Mouse (Mus musculus) bone marrow, adult 2 months (tissue): ENCODE data around the gene Tpst2. TPM values are rescaled to one million over a fixed set of nuclear protein-coding genes. Genes with fewer than 3 reads are reported as not detected.

ENCODE experiments used
- H3K27ac ChIP-seq: fragments of 200-500 bp; 2 replicates; pipeline ENCODE4 v1.5.1; 2012; ENCODE audit warnings: low read depth, mild to moderate bottlenecking, control low read depth, inconsistent platforms, low read length; ENCODE audit not compliant: control insufficient read depth, poor library complexity, insufficient read depth
- H3K4me1 ChIP-seq: fragments of 200-500 bp; 2 replicates; pipeline ENCODE4 v1.6.1; 2011; ENCODE audit warnings: low read length; ENCODE audit not compliant: control insufficient read depth, insufficient read depth
- H3K4me3 ChIP-seq: fragments of 200-500 bp; replicated peaks from 2 replicates; pipeline ENCODE3; 2011; ENCODE audit warnings: mild to moderate bottlenecking, low read depth, low read length, control low read depth; ENCODE audit not compliant: control insufficient read depth
- CTCF ChIP-seq: fragments of 200-500 bp; IDR thresholded peaks from 2 replicates; pipeline ENCODE4 v1.5.1; 2011; ENCODE audit warnings: low read length, control low read depth; ENCODE audit not compliant: control insufficient read depth, insufficient read depth
- POLR2A ChIP-seq: fragments of 200-500 bp; IDR thresholded peaks from 2 replicates; pipeline ENCODE4 v1.6.1; 2011; ENCODE audit warnings: low read depth, mild to moderate bottlenecking, control low read depth, low read length, borderline replicate concordance; ENCODE audit not compliant: control insufficient read depth
- WGBS: fragments of 180-500 bp; shearing (Covaris S2); methylation state at CpG from one replicate; pipeline ENCODE4 v1.1.7; 2018; 5-methylcytosine and 5-hydroxymethylcytosine counted together
- polyA plus RNA-seq: library from polyadenylated mRNA; stranded (reverse); fragments of >200 nt; gene quantifications from 2 replicates; pipeline ENCODE4 v1.2.4, GENCODE M21; 2011; ENCODE audit warnings: low replicate concordance; ENCODE audit not compliant: missing spikeins, insufficient read depth, insufficient read length

Tpst2 gene
- polyA plus RNA-seq, 1 experiment = 43.3 TPM

- WGBS = 89% methylated on average over 6 of the region's 6 CpGs
- TF ChIP-seq CTCF (no peak), POLR2A (no peak)
- Histone ChIP-seq H3K4me3 (no peak overlapping the region), H3K27ac (no peak overlapping the region), H3K4me1 (peaks cover 1% of the 10 kb centered on the region; the same call in 1 of the 2 replicates)
Measured at GRCm38 (mm10) chr5:112323246-112323645, 46.8 kb downstream of the Tpst2 start.

DNA sequence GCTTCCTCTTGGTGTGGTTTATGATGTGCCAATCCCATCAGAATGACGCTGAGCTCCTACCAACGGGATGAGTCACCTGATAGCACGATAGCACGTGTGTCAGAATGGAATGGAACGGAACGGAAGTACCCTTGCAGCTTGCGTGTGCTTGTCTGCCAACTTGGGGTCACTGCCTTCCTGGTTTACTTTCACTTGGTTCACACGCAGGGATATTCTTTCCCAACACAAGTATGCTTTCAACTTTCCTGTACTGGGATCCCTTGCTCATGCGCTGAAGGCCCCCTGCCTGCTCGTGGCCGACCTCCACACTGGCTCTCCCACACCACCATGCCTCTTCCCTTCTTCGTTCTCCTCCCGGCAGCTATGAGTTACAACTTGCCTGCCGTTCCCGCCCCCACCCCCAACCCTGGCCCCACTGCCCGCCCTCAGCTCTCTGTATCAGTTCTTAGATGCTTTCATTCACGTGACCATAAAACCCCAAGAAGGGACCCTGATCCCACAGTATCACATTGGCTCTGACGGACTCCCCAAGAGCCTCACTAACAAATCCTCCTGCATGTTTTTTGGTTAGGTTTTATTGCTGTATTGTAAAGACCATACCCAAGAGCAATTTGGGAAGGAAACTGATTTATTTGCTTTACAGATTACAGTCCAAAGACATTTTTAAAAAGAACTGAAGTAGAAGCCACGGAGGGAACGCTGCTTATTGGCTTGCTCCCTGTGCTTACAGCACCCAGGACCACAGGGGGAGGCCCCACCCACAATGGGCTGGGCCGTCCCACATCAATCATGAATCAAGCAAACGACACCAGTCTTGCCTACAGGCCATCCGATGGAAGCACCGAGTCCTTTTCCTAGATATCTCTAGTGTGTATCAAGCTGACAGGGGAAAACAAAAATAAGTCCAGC is 48.4 kb downstream of the Tpst2 start:
- H3K4me3 ChIP-seq = peak overlapping the region; percentile 59
- peaks cover 1% of the 10 kb centered on the region; the same call in 1 of the 2 replicates for H3K4me1 ChIP-seq
- H3K27ac ChIP-seq = no peak overlapping the region; the same call in 1 of the 2 replicates
- TF ChIP-seq CTCF = no peak
- TF ChIP-seq POLR2A = no peak
- 1% methylated on average over 24 of the region's 24 CpGs for WGBS

DNA sequence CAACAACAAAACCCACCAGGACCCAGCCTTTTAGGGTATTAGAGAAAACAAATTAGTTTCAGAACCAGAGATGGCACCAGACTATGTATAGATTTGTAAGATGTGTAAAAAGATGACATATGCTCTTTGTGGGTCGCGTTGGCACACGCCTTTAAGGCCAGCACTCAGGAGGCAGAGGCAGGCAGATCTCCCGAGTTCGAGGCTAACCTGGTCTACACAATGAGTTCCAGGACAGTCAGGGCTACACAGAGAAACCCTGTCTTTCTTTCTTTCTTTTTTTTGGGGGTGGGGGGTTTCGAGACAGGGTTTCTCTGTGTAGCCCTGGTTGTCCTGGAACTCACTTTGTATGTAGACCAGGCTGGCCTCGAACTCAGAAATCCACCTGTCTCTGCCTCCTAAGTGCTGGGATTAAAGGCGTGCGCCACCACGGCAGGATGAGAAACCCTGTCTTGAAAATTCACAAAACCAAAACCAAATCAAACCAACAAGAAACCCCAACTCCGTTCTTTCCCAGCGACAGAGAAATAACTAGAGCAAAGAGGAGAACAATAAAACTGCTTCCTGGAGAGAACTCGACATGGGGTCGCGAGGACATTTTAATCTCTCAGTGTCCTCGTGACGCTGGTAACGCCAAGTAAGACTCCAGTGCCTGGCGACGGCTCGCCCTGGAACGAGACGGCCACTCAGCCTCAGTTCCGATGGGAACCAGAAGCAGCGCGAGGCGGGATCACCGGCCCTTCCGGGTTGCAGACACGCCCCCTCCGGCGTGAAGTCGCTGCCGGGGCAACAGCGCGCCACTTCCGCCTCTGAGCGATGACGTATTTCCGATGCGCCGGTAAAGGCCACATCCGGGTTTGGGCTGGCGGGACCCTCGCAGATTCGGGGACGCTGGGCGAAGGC is 49.3 kb downstream of the Tpst2 start, which contains the start of gene Tfip11:
Gene Tfip11 (plus strand): TSS at position 813 of the 900 bp plus-strand sequence.
- Histone ChIP-seq H3K4me1 (peaks cover 1% of the 10 kb centered on the region; the same call in 1 of the 2 replicates), H3K4me3 (peak within 1 kb of the TSS; percentile 83), H3K27ac (peak within 1 kb of the TSS; percentile 87)
- 4% methylated on average over 48 of the region's 48 CpGs for WGBS
- peak; percentile 84; the same call in 1 of the 2 replicates for TF ChIP-seq POLR2A
- TF ChIP-seq CTCF = no peak

DNA sequence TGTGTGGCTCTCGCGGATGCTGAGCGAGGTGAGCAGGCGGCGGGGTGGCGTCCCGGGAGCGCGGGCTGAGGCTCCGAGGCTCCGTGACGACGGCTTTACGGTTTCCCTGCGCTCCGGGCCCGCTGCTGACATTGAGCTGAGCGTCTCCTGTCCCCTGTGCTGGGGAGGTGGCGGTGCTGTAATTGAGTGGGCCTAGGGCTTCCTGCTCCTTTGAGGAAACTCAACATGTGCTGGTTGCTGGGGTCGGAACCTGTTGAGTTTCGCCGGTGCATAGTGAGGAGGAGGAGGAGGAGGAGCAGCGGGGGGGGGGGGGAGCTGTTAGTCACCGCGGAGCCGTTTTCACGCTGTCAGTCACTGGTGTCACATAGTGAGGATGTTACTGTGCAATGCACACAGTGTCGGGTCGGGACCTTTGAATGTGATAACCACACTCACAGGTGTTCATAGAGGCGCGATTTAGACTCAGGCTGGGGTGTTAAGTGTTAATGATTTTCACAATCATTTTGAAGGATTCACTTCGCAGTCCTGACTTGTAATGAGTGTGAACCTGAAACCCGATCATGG is 50.0 kb downstream of the Tpst2 start:
- peak overlapping the region; percentile 87 for H3K27ac ChIP-seq
- WGBS = 1% methylated on average over 33 of the region's 33 CpGs
- peaks cover 1% of the 10 kb centered on the region; the same call in 1 of the 2 replicates for H3K4me1 ChIP-seq
- 0 out of 2 replicates have a peak, but pooled peaks have one; percentile 1 for TF ChIP-seq POLR2A
- no peak for TF ChIP-seq CTCF
- H3K4me3 ChIP-seq = peak overlapping the region; percentile 83

GRCm38 (mm10) chr5:112327854-112328253 is 51.4 kb downstream of the Tpst2 start:
- 92% methylated on average over 15 of the region's 15 CpGs for WGBS
- H3K27ac ChIP-seq = no peak overlapping the region
- H3K4me1 ChIP-seq = peaks cover 1% of the 10 kb centered on the region; the same call in 1 of the 2 replicates
- TF ChIP-seq CTCF = no peak
- no peak for TF ChIP-seq POLR2A
- no peak overlapping the region for H3K4me3 ChIP-seq

DNA sequence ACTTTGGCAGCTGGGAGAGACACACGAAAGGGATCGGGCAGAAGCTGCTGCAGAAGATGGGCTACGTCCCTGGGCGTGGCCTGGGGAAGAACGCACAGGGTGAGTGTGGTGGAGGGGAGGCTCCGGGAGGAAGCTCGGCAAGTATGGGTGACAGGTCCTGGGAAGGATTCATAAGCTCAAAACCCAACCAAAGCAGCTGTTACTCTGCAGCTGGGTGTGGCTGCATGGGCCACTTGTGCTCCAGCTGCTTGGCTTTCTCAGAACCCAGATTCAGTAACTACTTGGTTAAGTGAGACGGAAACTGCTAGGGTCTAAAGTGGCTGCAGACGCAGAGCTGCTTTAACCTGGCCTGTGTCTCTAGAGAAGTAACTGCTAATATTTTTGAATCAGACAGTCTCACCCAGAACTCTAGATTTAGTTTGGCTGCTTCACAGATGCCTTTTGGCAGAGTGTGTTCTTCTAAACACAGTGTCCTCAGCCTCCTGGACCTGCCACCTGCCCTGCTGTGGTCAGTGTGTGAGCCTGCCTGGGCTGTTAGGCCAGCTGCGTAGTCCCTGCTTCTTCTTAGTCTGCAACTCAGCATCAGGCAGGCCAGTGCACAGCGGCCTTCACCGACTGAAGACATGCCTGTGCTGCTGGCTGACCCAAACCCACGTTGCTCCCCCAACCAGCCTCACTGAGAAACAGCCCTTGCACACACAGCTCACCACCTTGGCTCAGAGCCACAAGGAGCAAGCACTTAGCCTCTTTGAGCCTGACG is 53.5 kb downstream of the Tpst2 start:
- WGBS = 91% methylated on average over 14 of the region's 14 CpGs
- peaks cover 1% of the 10 kb centered on the region; the same call in 1 of the 2 replicates for H3K4me1 ChIP-seq
- TF ChIP-seq CTCF = no peak
- no peak for TF ChIP-seq POLR2A

GRCm38 (mm10) chr5:112335473-112335872 is 59.0 kb downstream of the Tpst2 start:
- WGBS = 62% methylated on average over 2 of the region's 2 CpGs
- no peaks in the 10 kb centered on the region for H3K4me1 ChIP-seq
- TF ChIP-seq POLR2A (no peak), CTCF (peak; percentile 80)
- no peak overlapping the region for H3K27ac ChIP-seq
- no peak overlapping the region for H3K4me3 ChIP-seq

More for the DNA sequence above, 53.5 kb downstream of the Tpst2 start:
- Histone ChIP-seq H3K27ac (no peak overlapping the region), H3K4me3 (no peak overlapping the region)
